Mouse (Mus musculus) cortical plate, adult 2 months (tissue): ENCODE measurements around the gene Taf6l. TPM values are rescaled to one million over a fixed set of nuclear protein-coding genes. Genes with fewer than 3 reads are reported as not detected.

Experiments
- H3K27ac ChIP-seq: fragments of 200-500 bp; 2 replicates; pipeline ENCODE4 v1.5.1; 2012; ENCODE audit warnings: low read length, control low read depth, inconsistent platforms; ENCODE audit not compliant: insufficient read depth
- H3K4me1 ChIP-seq: fragments of 200-500 bp; 2 replicates; pipeline ENCODE4 v1.6.1; 2011; ENCODE audit warnings: low read length; ENCODE audit not compliant: control insufficient read depth, insufficient read depth
- H3K4me3 ChIP-seq: fragments of 200-500 bp; 2 replicates; pipeline ENCODE4 v1.5.1; 2011; ENCODE audit warnings: mild to moderate bottlenecking, low read length, control low read depth; ENCODE audit not compliant: insufficient read depth
- CTCF ChIP-seq: fragments of 200-500 bp; IDR thresholded peaks from 2 replicates; pipeline ENCODE4 v1.5.1; 2011; ENCODE audit warnings: mild to moderate bottlenecking, control low read depth, low read length; ENCODE audit not compliant: insufficient read depth; ENCODE audit errors: extremely low read depth
- POLR2A ChIP-seq: fragments of 200-500 bp; IDR thresholded peaks from 2 replicates; pipeline ENCODE4 v1.6.1; 2011; ENCODE audit warnings: mild to moderate bottlenecking, low read length, control low read depth; ENCODE audit not compliant: insufficient read depth; ENCODE audit errors: extremely low read depth
- polyA plus RNA-seq: library from polyadenylated mRNA; depleted of rRNA; stranded (reverse); fragments of >200 nt; gene quantifications from 2 replicates; pipeline ENCODE4 v1.2.3, GENCODE M21; 2012

The Taf6l gene
- polyA plus RNA-seq, 1 experiment: 15.5 TPM

DNA sequence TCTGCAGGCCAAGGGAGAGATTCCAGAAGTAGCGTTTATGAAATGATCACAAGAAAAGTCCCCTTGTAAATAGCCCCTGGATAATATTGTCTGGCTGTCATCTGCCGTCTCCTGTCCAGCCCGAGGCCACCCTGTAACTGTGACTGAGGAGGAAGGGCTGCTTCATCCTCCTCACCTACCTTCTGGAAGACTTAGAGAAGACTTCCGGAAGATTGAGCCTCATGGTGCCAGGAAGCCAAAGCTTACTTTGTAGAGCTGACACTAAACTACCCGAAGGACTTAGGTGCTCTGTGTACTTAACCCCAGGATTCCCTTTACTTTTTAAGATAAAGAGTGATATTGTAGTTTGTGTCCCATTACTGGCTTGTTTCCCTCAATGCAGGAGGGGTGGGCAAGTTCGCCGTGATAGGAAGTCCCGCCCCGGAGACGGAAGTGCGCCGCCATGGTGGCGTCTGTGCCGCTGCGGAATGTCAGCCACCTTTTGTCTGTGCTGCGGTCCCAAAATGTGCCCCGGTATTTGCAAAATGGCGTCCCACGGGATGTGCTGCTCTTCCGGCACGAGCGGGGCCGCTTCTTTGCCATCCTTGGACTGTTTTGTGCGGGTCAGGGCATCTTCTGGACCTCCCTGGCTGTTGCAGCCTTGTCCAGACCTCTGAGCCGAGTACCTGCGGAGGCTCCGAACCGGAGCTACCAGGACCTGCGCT, 15.5 kb downstream of the Taf6l start, which contains the start of gene Tmem223:
Tmem223 (plus strand) TSS at position 430 of the 704 bp plus-strand sequence.
- peak within 1 kb of the TSS; percentile 70 for H3K27ac ChIP-seq
- H3K4me3 ChIP-seq: peak within 1 kb of the TSS; percentile 70
- H3K4me1 ChIP-seq: peaks cover 6% of the 10 kb centered on the region; the same call in 1 of the 2 replicates
- TF ChIP-seq POLR2A (peak; percentile 88), CTCF (no peak)

DNA sequence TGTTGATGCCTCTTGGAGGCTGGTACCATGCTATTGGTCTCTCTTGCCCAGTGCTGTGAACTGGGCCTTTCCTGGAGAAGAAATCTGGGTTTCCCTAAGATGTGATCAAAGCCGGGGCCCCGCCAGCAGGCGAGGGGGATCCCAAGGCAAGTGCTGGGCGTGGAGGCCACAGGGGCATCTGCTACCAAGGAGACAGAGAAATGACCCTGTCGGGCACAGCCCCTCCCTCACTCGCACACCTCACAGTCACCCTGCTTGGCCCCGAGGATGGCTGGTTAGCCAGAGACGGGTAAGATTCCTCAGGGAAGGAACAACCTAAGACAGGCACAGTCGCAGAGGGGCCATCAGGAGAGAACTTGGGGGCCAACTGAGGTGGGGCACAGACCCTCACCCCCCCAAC, 20.7 kb downstream of the Taf6l start:
- Histone ChIP-seq H3K27ac (no peak overlapping the region), H3K4me1 (no peaks in the 10 kb centered on the region), H3K4me3 (no peak overlapping the region)
- no peak for TF ChIP-seq CTCF
- no peak for TF ChIP-seq POLR2A

DNA sequence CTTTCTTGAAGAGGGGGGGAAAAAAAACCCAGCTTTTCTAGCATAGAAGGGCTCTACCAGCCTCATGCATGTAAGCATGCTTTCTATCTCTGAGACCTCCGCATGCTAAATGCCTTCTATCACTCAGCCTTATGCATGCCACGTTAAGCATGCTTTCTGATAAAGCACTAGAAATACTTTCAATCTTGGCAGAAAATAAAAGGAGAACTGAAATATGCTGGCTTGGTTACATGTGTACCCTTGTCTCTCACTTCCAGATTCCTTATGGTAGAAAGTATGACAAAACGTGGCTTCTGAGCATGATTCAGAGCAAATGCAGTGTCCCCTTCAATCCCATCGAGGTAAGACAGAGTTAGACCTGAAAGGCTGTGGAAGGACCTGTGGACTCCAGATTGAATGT, 22.9 kb downstream of the Taf6l start:
- Histone ChIP-seq H3K4me1 (no peaks in the 10 kb centered on the region; the same call in 1 of the 2 replicates), H3K27ac (no peak overlapping the region), H3K4me3 (no peak overlapping the region)
- TF ChIP-seq CTCF (no peak), POLR2A (no peak)

DNA sequence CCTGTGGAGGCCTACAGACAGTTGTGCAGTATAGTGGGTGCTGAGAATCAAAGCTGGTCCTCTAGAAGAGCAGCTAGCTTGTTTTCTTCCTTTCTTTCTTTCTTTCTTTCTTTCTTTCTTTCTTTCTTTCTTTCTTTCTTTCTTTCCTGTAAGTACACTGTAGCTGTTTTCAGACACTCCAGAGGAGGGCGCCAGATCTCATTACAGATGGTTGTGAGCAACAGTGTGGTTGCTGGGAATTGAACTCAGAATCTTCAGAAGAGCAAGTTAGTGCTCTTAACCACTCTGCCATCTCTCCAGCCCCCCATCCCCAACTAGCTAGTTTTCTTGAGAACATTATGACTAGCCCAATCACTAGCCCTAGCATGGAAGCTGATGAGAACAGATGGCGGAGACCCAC, 25.5 kb downstream of the Taf6l start:
- no peak overlapping the region for H3K4me3 ChIP-seq
- no peak overlapping the region for H3K27ac ChIP-seq

DNA sequence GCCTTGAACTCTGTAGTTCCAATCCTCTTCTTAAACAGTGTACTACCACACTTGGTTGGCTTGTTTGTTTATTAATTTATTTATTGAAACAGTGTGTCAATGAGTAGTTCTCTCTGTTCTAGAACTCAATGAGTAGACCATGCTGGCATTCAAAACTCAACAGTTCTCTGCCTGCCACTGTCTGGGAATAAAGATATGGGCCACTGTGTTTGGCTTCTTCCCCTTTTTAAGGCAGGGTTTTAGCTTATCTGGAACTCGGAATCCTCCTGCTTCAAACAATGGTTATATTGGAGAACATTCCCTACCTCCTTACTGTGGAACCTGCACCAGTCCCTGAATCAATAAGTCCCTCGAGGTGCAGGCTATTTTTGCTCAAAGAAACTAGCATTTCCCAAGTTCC, 27.3 kb downstream of the Taf6l start:
- Histone ChIP-seq H3K4me3 (no peak overlapping the region), H3K27ac (no peak overlapping the region), H3K4me1 (peaks cover 3% of the 10 kb centered on the region)
- TF ChIP-seq POLR2A: no peak

More for the DNA sequence above, 25.5 kb downstream of the Taf6l start:
- TF ChIP-seq CTCF (no peak), POLR2A (no peak)
- peaks cover 3% of the 10 kb centered on the region for H3K4me1 ChIP-seq

DNA sequence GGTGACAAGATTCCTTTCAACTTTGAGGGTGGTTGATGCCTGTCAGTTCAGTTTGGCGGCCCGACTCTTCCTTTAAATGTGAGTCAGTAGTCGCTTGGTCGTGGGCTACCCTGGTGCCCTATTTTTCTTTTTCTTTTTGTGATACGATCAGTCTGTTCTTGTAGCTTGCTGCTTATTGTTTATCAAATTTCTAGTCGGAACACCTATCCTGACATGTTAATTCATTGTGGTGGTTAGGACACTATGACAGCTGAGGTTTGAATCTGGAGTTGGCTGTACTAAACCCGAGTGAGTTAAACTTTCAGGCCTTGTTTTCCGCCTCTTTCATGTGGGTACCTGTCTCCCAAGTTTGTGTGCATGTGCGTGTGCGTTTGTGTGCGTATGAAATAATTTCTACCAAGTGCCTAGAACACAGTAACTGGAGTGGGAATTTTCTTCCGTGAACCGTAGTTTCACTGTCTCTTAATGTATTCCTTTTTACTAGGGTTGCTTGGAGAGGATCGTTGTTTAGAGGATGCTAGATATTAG, 28.7 kb downstream of the Taf6l start:
- H3K27ac ChIP-seq: no peak overlapping the region
- peaks cover 3% of the 10 kb centered on the region for H3K4me1 ChIP-seq
- peak overlapping the region; percentile 90 for H3K4me3 ChIP-seq
- no peak for TF ChIP-seq POLR2A
- TF ChIP-seq CTCF: no peak

DNA sequence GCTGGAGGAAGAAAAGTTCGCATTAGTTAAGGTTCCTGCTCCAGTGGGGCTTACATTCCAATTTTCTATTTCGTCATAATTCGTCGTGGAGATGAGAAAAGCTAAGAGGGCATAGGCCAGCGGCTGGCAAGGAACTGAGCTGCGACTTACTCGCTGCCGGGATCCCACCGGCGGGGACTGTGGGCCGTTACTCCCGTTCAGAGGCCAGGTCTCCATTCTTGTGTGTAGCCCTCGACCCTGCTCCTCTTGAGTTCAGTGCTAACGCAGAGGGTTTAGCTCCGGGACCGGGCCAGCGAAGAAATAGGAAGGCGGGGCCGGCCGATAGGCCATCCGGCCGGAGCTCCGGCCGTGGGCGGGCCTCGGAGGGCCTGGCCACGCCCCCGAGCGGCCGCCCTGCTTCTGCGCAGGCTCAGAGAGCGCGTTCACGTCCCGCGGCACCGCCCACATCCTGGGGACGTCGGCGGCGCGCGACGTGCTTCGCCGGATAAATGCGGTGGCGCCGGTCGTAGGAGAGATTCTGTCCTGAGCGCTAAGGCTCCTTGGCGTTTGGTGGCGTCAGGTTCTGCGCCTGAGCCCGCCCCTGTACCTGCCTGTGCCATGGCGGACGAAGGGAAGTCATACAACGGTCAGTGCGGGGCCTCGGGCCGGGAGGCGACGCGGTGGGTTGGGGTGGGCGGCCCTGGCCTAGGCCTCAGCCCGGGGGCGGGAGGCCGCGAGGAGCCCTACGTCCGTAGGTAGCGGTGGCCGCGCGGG, 29.4 kb downstream of the Taf6l start, which contains the start of gene Nxf1:
Nxf1 (plus strand) TSS at position 439 of the 753 bp plus-strand sequence.
- H3K4me1 ChIP-seq: peaks cover 3% of the 10 kb centered on the region

DNA sequence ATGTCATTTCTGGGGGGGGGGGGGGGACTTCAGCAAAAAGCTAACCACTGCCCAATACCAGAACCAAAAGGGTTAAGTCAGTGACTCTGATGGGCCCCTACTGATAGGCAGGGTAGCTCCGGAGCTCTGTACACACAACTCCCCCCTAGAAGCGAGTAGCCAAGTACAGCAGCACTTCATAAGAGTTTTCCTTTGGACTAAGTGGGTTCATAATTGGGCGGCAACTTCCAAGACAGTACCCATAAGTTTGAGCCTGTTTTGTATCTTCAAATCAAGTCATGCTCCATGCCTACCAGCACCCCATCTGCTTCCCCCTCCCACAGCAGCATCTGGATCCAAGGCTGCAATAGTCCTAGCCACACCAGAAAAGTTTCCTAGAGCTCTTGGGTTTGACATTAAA, 30.6 kb downstream of the Taf6l start:
- H3K4me3 ChIP-seq: no peak overlapping the region
- H3K27ac ChIP-seq: no peak overlapping the region
- TF ChIP-seq POLR2A (no peak), CTCF (no peak)
- H3K4me1 ChIP-seq: peaks cover 3% of the 10 kb centered on the region

More for the DNA sequence above, 29.4 kb downstream of the Taf6l start, which contains the start of gene Nxf1:
- TF ChIP-seq CTCF (no peak), POLR2A (peak; percentile 94)
- Histone ChIP-seq H3K27ac (peak within 1 kb of the TSS; percentile 68), H3K4me3 (peak within 1 kb of the TSS; percentile 90)

DNA sequence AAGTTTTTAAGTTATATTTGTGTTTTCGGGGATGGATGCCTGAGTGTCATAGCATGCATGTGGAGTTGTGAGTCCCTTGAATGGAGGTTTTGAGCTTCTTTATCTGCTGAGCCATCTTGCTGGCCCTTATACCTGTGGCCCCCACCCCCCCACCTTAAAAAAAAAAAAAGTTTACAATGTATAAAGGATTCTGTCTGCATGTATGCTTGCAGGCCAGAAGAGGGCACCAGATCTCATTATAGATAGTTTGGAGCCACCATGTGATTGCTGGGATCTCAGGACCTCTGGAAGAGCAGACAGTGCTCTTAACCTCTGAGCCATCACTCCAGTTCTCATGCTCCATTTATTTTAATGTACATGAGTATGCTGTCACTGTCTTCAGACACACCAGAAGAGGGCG, 38.8 kb downstream of the Taf6l start:
- Histone ChIP-seq H3K4me3 (no peak overlapping the region), H3K4me1 (peaks cover 3% of the 10 kb centered on the region; the same call in 1 of the 2 replicates), H3K27ac (no peak overlapping the region)
- no peak for TF ChIP-seq POLR2A
- TF ChIP-seq CTCF: 0 out of 2 replicates have a peak, but pooled peaks have one; percentile 1

DNA sequence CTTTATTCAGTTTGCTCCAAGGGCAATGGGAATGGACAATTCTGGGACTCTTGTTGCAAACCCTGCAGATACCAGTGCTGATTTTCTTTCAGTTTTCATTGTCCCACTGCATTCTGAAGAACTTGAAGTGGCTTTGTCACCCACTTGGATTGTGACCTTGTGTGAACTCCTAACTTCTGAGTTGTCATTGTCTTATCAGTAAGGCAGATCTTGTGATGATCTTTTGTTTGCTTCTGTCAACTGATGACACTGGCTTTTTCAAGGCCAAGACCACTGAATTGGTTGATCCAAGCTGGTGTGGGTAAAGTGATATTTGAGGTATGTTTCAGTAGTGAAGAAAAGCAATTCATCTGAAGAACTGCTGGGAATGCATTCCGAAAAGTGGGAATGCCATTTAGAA, 40.8 kb downstream of the Taf6l start:
- no peak overlapping the region for H3K4me3 ChIP-seq
- H3K27ac ChIP-seq: no peak overlapping the region
- TF ChIP-seq CTCF (no peak), POLR2A (no peak)
- H3K4me1 ChIP-seq: peaks cover 5% of the 10 kb centered on the region; the same call in 1 of the 2 replicates
